Mouse (Mus musculus): ENCODE measurements around the gene Bckdhb.
"Not testable (repeated sequence)": the region's sequence is repeated elsewhere in the genome, so short reads cannot be mapped to it uniquely, and the experiment has no call there.

The Bckdhb gene

GRCm38 (mm10) chr9:83964376-83964775, 39.4 kb downstream of the Bckdhb start:
- no peak for DNase-seq

GRCm38 (mm10) chr9:83967439-83968050, 42.6 kb downstream of the Bckdhb start:
- DNase-seq: no peak

GRCm38 (mm10) chr9:83969326-83969725, 44.4 kb downstream of the Bckdhb start:
- DNase-seq: no peak

GRCm38 (mm10) chr9:83973467-83973866, 48.5 kb downstream of the Bckdhb start:
- no peak for DNase-seq

- DNase-seq: no peak
Measured at GRCm38 (mm10) chr9:83975811-83976210, 50.9 kb downstream of the Bckdhb start.

- no peak for DNase-seq
Measured at GRCm38 (mm10) chr9:83981234-83981633, 56.3 kb downstream of the Bckdhb start.

- DNase-seq: no peak
Measured at GRCm38 (mm10) chr9:84008961-84009360, 84.0 kb downstream of the Bckdhb start.

- no peak for DNase-seq
Measured at GRCm38 (mm10) chr9:84011146-84011545, 86.2 kb downstream of the Bckdhb start.

GRCm38 (mm10) chr9:84018141-84018540, 93.2 kb downstream of the Bckdhb start:
- not testable (repeated sequence) for DNase-seq

GRCm38 (mm10) chr9:84019627-84020026, 94.7 kb downstream of the Bckdhb start:
- no peak for DNase-seq

GRCm38 (mm10) chr9:84021189-84021588, 96.2 kb downstream of the Bckdhb start:
- no peak for DNase-seq

- DNase-seq: no peak
Measured at GRCm38 (mm10) chr9:84028120-84028519, 103.2 kb downstream of the Bckdhb start.

- DNase-seq: no peak
Measured at GRCm38 (mm10) chr9:84030691-84031290, 105.8 kb downstream of the Bckdhb start.

GRCm38 (mm10) chr9:84031406-84031805, 106.5 kb downstream of the Bckdhb start:
- DNase-seq: no peak

GRCm38 (mm10) chr9:84032669-84033341, 107.9 kb downstream of the Bckdhb start:
- no peak for DNase-seq

GRCm38 (mm10) chr9:84036046-84036445, 111.1 kb downstream of the Bckdhb start:
- DNase-seq: no peak

- no peak for DNase-seq
Measured at GRCm38 (mm10) chr9:84037224-84037623, 112.3 kb downstream of the Bckdhb start.

- no peak for DNase-seq
Measured at GRCm38 (mm10) chr9:84038946-84039345, 114.0 kb downstream of the Bckdhb start.

- no peak for DNase-seq
Measured at GRCm38 (mm10) chr9:84040376-84040775, 115.4 kb downstream of the Bckdhb start.

GRCm38 (mm10) chr9:84041631-84042277, 116.8 kb downstream of the Bckdhb start:
- no peak for DNase-seq

GRCm38 (mm10) chr9:84042539-84042938, 117.6 kb downstream of the Bckdhb start:
- no peak for DNase-seq

GRCm38 (mm10) chr9:84044136-84044535, 119.2 kb downstream of the Bckdhb start:
- DNase-seq: no peak

GRCm38 (mm10) chr9:84045632-84046031, 120.7 kb downstream of the Bckdhb start:
- DNase-seq: no peak

GRCm38 (mm10) chr9:84046334-84046733, 121.4 kb downstream of the Bckdhb start:
- no peak for DNase-seq

Data from thymus, postnatal 14 days (tissue).